Mouse (Mus musculus) heart, embryonic 11.5 days (tissue): ENCODE data around the gene Prdm16. TPM values are rescaled to one million over a fixed set of nuclear protein-coding genes. Genes with fewer than 3 reads are reported as not detected.

ENCODE experiments used
- ATAC-seq: fragments of 200-750 bp; cut with Nextera tagmentation; replicated peaks from 2 replicates; pipeline ENCODE4 v1.8.0; 2017; ENCODE audit warnings: moderate library complexity; ENCODE audit not compliant: insufficient number of reproducible peaks, low FRiP score, low TSS enrichment
- H3K27ac ChIP-seq: fragments of 300-500 bp; sonication (generic); 2 replicates; pipeline ENCODE4 v1.5.1; 2014; ENCODE audit warnings: mild to moderate bottlenecking, low read depth, low read length
- H3K27me3 ChIP-seq: fragments of 300-500 bp; sonication (generic); 2 replicates; pipeline ENCODE4 v1.6.1; 2014; ENCODE audit warnings: mild to moderate bottlenecking, low read length, mixed read lengths; ENCODE audit not compliant: control insufficient read depth, insufficient read depth
- H3K36me3 ChIP-seq: fragments of 300-500 bp; sonication (generic); 2 replicates; pipeline ENCODE4 v1.6.1; 2014; ENCODE audit warnings: mild to moderate bottlenecking, low read length, moderate library complexity, mixed read lengths; ENCODE audit not compliant: control insufficient read depth, insufficient read depth
- H3K4me1 ChIP-seq: fragments of 300-500 bp; sonication (generic); 2 replicates; pipeline ENCODE4 v1.6.1; 2014; ENCODE audit warnings: low read length; ENCODE audit not compliant: control insufficient read depth, insufficient read depth
- H3K4me2 ChIP-seq: fragments of 300-500 bp; sonication (generic); 2 replicates; pipeline ENCODE4 v1.6.1; 2014; ENCODE audit warnings: mild to moderate bottlenecking, moderate library complexity
- H3K4me3 ChIP-seq: fragments of 300-500 bp; sonication (generic); 2 replicates; pipeline ENCODE4 v1.5.1; 2014; ENCODE audit warnings: low read depth, low read length
- H3K9ac ChIP-seq: fragments of 300-500 bp; sonication (generic); 2 replicates; pipeline ENCODE4 v1.6.1; 2014; ENCODE audit warnings: mild to moderate bottlenecking, low read depth, low read length, moderate library complexity
- H3K9me3 ChIP-seq: fragments of 300-500 bp; sonication (generic); replicated peaks from 2 replicates; pipeline ENCODE4 v1.6.1; 2016; ENCODE audit warnings: low read length; ENCODE audit not compliant: control insufficient read depth
- WGBS: fragments of 180-500 bp; shearing (Covaris S2); extraction: QIAGEN DNeasy Blood & Tissue Kit; methylation state at CpG from one replicate; pipeline ENCODE4 v1.1.7; 2014; ENCODE audit not compliant: insufficient replicate concordance; 5-methylcytosine and 5-hydroxymethylcytosine counted together
- polyA plus RNA-seq: library from polyadenylated mRNA; unstranded; fragments of >200 nt; fragmentation: Nextera tagmentation; extraction: Ambion mirVana; gene quantifications from 2 replicates; pipeline ENCODE4 v1.2.1, GENCODE M21; 2014

The Prdm16 gene
- polyA plus RNA-seq, 1 experiment from 2014 or later: 14.2 TPM

- WGBS: 38% methylated on average over 4 of the region's 4 CpGs
- Histone ChIP-seq H3K9ac (no peak overlapping the region), H3K27ac (peak overlapping the region; percentile 15; the same call in 1 of the 2 replicates)
These were observed 311.3 kb downstream of the Prdm16 start for GRCm38 (mm10) chr4:154325410-154325809.

DNA sequence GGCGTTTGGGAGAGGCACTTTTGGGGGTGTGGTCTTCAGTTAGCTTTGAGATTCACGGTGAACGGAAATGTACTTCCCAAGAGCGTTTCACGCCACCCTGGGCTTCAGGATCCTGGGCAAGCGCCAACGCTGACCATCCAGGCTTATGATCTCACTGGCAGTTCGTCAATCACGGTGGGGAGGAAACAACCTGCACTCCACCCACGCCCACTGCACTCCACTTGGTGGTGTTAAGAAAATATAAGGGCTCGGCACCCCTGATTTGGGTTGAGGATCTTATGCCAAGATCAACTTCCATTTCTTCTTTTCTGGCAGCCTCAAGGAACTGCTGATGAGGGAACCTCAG lies 323.1 kb downstream of the Prdm16 start:
- H3K27ac ChIP-seq: no peak overlapping the region
- no peak for ATAC-seq
- no peaks in the 10 kb centered on the region for H3K9me3 ChIP-seq
- H3K27me3 ChIP-seq: 0 out of 2 replicates have a peak, but pooled peaks cover 4% of the 10 kb centered on the region
- H3K4me2 ChIP-seq: no peak overlapping the region
- no peak overlapping the region for H3K4me3 ChIP-seq
- 76% methylated on average over 11 of the region's 11 CpGs for WGBS
- no peaks in the 10 kb centered on the region for H3K4me1 ChIP-seq
- H3K36me3 ChIP-seq: no peaks in the 10 kb centered on the region
- H3K9ac ChIP-seq: no peak overlapping the region

More at GRCm38 (mm10) chr4:154325410-154325809, 311.3 kb downstream of the Prdm16 start:
- Histone ChIP-seq H3K4me2 (no peak overlapping the region), H3K36me3 (no peaks in the 10 kb centered on the region), H3K27me3 (peaks cover 12% of the 10 kb centered on the region; the same call in 1 of the 2 replicates), H3K9me3 (no peaks in the 10 kb centered on the region), H3K4me3 (no peak overlapping the region), H3K4me1 (peaks cover 20% of the 10 kb centered on the region)
- ATAC-seq: no peak

GRCm38 (mm10) chr4:154312935-154313621 lies 323.6 kb downstream of the Prdm16 start:
- WGBS: 49% methylated on average over 4 of the region's 4 CpGs
- Histone ChIP-seq H3K4me2 (no peak overlapping the region), H3K4me3 (no peak overlapping the region), H3K36me3 (no peaks in the 10 kb centered on the region), H3K9ac (no peak overlapping the region), H3K27ac (no peak overlapping the region), H3K9me3 (no peaks in the 10 kb centered on the region), H3K4me1 (no peaks in the 10 kb centered on the region), H3K27me3 (0 out of 2 replicates have a peak, but pooled peaks cover 4% of the 10 kb centered on the region)
- no peak for ATAC-seq

DNA sequence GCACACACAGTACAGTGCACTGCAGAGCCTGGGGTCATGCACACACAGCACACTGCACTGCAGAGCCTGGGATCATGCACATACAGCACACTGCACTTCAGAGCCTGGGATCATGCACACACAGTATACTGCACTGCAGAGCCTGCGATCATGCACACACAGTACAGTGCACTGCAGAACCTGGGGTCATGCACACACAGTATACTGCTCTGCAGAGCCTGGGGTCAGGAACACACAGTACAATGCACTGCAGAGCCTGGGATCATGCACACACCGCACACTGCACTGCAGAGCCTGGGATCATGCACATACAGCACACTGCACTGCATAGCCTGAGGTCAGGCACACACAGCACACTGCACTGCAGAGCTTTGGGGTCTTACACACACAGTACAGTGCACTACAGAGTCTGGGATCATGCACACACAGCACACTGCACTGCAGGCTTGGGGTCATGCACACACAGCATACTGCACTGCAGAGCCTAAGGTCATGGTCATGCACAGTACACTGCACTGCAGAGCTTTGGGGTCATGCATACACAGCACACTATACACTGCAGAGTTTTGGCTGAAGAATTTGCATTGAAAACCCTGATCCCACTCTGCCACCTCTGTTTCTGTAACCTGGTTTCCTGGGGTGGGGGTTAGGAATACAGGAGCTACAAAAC lies 324.4 kb downstream of the Prdm16 start:
- 0 out of 2 replicates have a peak, but pooled peaks cover 4% of the 10 kb centered on the region for H3K27me3 ChIP-seq
- H3K36me3 ChIP-seq: no peaks in the 10 kb centered on the region
- WGBS: 78% methylated on average over 2 of the region's 2 CpGs
- no peak for ATAC-seq
- no peaks in the 10 kb centered on the region for H3K4me1 ChIP-seq
- H3K27ac ChIP-seq: no peak overlapping the region
- no peak overlapping the region for H3K9ac ChIP-seq
- no peak overlapping the region for H3K4me2 ChIP-seq
- no peaks in the 10 kb centered on the region for H3K9me3 ChIP-seq
- no peak overlapping the region for H3K4me3 ChIP-seq

DNA sequence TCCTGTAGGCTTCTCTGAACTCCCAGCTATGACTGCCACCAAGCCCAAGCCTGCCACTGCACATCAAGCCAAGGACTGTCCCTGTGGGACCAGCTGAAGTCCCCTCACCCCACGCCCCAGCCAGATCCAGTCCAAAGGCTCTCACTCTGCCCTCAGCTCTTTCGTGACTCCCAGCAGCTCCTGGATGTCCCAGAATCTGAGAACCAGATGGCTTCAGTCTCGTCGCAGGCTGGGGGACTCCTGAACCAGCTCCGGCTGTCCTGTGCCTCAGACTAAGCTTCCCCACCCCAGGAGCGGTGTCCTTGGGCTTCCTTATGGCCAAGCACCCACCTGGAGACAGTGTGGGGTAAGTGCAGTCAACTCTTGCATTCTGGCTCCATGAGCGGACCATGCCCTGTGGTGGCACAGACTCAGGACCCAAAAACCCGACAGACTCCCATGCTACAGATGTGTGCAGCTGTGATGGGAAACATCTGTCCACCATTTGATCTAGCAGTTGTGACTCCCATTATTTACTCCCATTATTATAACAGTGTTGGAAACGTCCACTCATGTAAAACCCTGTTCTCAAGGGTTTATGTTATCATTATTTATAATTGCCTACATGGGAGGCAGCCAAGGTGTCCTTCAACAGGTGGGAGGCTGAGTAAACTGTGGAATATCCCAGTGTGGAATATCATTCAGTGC lies 326.0 kb downstream of the Prdm16 start:
- no peak for ATAC-seq
- H3K9me3 ChIP-seq: no peaks in the 10 kb centered on the region
- H3K9ac ChIP-seq: no peak overlapping the region
- no peaks in the 10 kb centered on the region for H3K36me3 ChIP-seq
- H3K4me2 ChIP-seq: no peak overlapping the region
- H3K27me3 ChIP-seq: 0 out of 2 replicates have a peak, but pooled peaks cover 4% of the 10 kb centered on the region
- WGBS: 74% methylated on average over 9 of the region's 9 CpGs
- no peaks in the 10 kb centered on the region for H3K4me1 ChIP-seq
- no peak overlapping the region for H3K4me3 ChIP-seq
- no peak overlapping the region for H3K27ac ChIP-seq

DNA sequence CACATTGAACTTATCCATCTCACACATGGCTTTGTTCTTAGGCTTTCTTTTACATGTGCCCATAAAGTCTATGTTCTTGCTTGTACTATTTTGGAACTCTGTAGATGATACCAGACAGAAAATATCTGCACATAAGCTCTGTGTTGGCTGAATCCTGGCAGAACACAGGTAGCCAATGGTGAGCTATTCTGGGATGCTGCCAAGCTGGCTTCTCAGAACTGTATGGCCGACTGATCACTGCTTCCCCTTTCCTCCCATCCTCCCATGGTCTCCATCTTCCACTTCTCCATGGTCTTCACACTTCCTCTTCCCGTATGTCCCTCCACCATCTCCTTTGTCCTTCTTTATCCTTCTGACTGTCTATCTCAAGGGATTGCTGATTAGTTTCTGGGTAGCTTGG lies 327.5 kb downstream of the Prdm16 start:
- WGBS: 73% methylated on average over 2 of the region's 2 CpGs
- no peak overlapping the region for H3K9ac ChIP-seq
- 0 out of 2 replicates have a peak, but pooled peaks cover 4% of the 10 kb centered on the region for H3K27me3 ChIP-seq
- ATAC-seq: no peak
- H3K4me2 ChIP-seq: no peak overlapping the region
- H3K9me3 ChIP-seq: no peaks in the 10 kb centered on the region
- no peak overlapping the region for H3K4me3 ChIP-seq
- H3K4me1 ChIP-seq: no peaks in the 10 kb centered on the region
- H3K36me3 ChIP-seq: no peaks in the 10 kb centered on the region
- H3K27ac ChIP-seq: no peak overlapping the region

DNA sequence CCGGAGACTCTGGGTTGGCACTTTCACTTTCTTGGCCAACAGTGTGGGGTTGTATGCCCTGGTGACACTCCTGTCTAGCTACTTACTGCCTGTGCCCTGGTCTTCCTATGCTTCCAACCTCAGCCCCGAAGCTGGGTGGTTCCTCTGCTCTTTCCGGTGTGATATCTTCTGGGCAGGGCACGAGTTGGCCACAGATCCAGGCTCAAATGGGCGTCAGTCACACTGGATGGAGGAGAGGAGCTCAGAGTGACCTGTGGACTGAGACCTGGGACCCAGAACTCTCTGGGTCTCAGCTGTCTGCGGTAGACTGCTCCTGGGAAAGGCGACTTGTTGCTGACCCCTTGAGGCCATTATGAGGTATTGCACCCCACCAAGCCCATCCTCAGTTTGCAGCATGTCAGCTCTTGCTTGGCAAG lies 335.2 kb downstream of the Prdm16 start, which contains the start of gene Arhgef16:
Gene Arhgef16, minus strand, starts transcription at position 211 of the 416 bp plus-strand sequence.
- H3K4me2 ChIP-seq: no peak within 1 kb of the TSS
- ATAC-seq: no peak
- H3K4me3 ChIP-seq: no peak within 1 kb of the TSS
- WGBS: 21% methylated on average over 7 of the region's 7 CpGs
- peaks cover 10% of the 10 kb centered on the region for H3K4me1 ChIP-seq
- no peaks in the 10 kb centered on the region for H3K9me3 ChIP-seq
- H3K27me3 ChIP-seq: peaks cover 29% of the 10 kb centered on the region
- H3K36me3 ChIP-seq: no peaks in the 10 kb centered on the region
- no peak within 1 kb of the TSS for H3K9ac ChIP-seq
- H3K27ac ChIP-seq: no peak within 1 kb of the TSS

DNA sequence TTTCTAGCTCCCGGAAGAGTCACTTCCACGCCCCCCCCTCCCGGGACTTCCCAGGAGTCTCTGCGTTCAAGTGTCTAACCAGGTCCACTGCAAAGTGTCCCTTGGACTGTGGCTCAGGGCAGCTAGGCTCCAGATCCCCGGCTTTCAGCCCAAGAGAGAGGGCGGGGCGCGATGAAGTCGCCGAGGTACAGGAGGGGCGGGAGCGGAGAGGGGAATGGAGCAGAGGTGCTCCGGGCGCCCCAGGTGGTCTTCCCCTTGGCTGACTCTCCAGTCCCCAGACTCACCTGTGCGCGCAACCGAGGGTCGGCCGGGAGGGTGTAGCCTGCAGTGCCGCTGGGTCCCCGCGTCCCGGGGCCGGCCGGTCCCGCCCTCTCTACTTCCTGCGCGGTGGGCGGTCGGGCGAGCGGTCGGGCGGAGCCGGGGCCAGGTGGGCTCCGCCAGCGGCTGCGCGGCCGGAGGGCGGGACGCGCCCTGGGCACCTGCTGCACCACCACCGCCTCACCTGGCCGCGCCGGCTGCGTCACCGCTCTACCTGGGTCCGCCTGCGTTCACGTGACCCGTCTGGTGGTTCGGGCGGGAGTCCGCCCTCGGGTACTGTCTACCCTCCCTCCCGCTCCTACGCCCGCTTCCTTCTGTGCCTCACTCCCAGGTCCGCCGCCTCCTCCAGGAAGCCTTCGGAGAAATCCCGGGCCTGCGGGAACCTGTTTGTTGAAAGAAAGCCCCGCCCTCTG lies 337.0 kb downstream of the Prdm16 start:
- peak overlapping the region; percentile 53 for H3K4me3 ChIP-seq
- H3K27me3 ChIP-seq: peaks cover 29% of the 10 kb centered on the region
- H3K9ac ChIP-seq: peak overlapping the region; percentile 61
- H3K9me3 ChIP-seq: no peaks in the 10 kb centered on the region
- no peak overlapping the region for H3K27ac ChIP-seq
- no peak for ATAC-seq
- peaks cover 10% of the 10 kb centered on the region for H3K4me1 ChIP-seq
- no peaks in the 10 kb centered on the region for H3K36me3 ChIP-seq
- peak overlapping the region; percentile 93 for H3K4me2 ChIP-seq
- under 1% methylated on average over 60 of the region's 66 CpGs for WGBS
